Mouse (Mus musculus) lung, embryonic 16.5 days (tissue): Measurements from ENCODE around the gene Rab40b. TPM values are rescaled to one million over a fixed set of nuclear protein-coding genes. Genes with fewer than 3 reads are reported as not detected.
"Not testable (repeated sequence)": the region's sequence is repeated elsewhere in the genome, so short reads cannot be mapped to it uniquely, and the experiment has no call there.

Experiments
- ATAC-seq: fragments of 200-750 bp; cut with Nextera tagmentation; 2 replicates; pipeline ENCODE4 v1.8.0; 2017; ENCODE audit warnings: low read depth, mild to moderate bottlenecking, moderate library complexity
- H3K27ac ChIP-seq: fragments of 300-500 bp; sonication (generic); 2 replicates; pipeline ENCODE4 v1.5.1; 2014; ENCODE audit warnings: mild to moderate bottlenecking, control low read depth, low read length
- H3K27me3 ChIP-seq: fragments of 300-500 bp; sonication (generic); 2 replicates; pipeline ENCODE4 v1.6.1; 2014; ENCODE audit warnings: low read depth, low read length, mixed read lengths; ENCODE audit not compliant: control insufficient read depth, insufficient read depth
- H3K36me3 ChIP-seq: fragments of 300-500 bp; sonication (generic); 2 replicates; pipeline ENCODE4 v1.6.1; 2014; ENCODE audit warnings: low read length; ENCODE audit not compliant: control insufficient read depth, insufficient read depth
- H3K4me1 ChIP-seq: fragments of 300-500 bp; sonication (generic); replicated peaks from 2 replicates; pipeline ENCODE4 v1.6.1; 2014; ENCODE audit warnings: low read length, mixed read lengths; ENCODE audit not compliant: control insufficient read depth, insufficient read depth
- H3K4me2 ChIP-seq: fragments of 300-500 bp; sonication (generic); 2 replicates; pipeline ENCODE4 v1.6.1; 2014; ENCODE audit warnings: low read depth, low read length, control low read depth
- H3K4me3 ChIP-seq: fragments of 300-500 bp; sonication (generic); 2 replicates; pipeline ENCODE4 v1.5.1; 2014; ENCODE audit warnings: mild to moderate bottlenecking, low read length, control low read depth
- H3K9ac ChIP-seq: fragments of 300-500 bp; sonication (generic); 2 replicates; pipeline ENCODE4 v1.6.1; 2014; ENCODE audit warnings: low read length, control low read depth
- H3K9me3 ChIP-seq: fragments of 300-500 bp; sonication (generic); 2 replicates; pipeline ENCODE4 v1.6.1; 2016; ENCODE audit warnings: low read length; ENCODE audit not compliant: control insufficient read depth
- WGBS: fragments of 180-500 bp; shearing (Covaris S2); extraction: QIAGEN DNeasy Blood & Tissue Kit; methylation state at CpG from one replicate; pipeline ENCODE4 v1.1.7; 2014; 5-methylcytosine and 5-hydroxymethylcytosine counted together
- polyA plus RNA-seq: library from polyadenylated mRNA; unstranded; fragments of >200 nt; fragmentation: Nextera tagmentation; extraction: Ambion mirVana; gene quantifications from 2 replicates; pipeline ENCODE4 v1.2.1, GENCODE M21; 2015

The Rab40b gene
- polyA plus RNA-seq, 1 experiment from 2014 or later = 6.0 TPM

- H3K9ac ChIP-seq = no peak overlapping the region
- H3K36me3 ChIP-seq = peaks cover 17% of the 10 kb centered on the region
- no peak overlapping the region for H3K4me2 ChIP-seq
- WGBS = 75% methylated on average over 2 of the region's 2 CpGs
- peaks cover 2% of the 10 kb centered on the region for H3K4me1 ChIP-seq
- no peak overlapping the region for H3K4me3 ChIP-seq
- H3K27me3 ChIP-seq = no peaks in the 10 kb centered on the region
- no peak overlapping the region for H3K27ac ChIP-seq
- H3K9me3 ChIP-seq = no peaks in the 10 kb centered on the region
- no peak for ATAC-seq
Observed at GRCm38 (mm10) chr11:121348166-121348565, 39.9 kb downstream of the Rab40b start.

- no peak overlapping the region for H3K4me2 ChIP-seq
- H3K4me3 ChIP-seq = no peak overlapping the region
- 85% methylated on average over 2 of the region's 2 CpGs for WGBS
- peaks cover 17% of the 10 kb centered on the region for H3K36me3 ChIP-seq
- no peaks in the 10 kb centered on the region for H3K27me3 ChIP-seq
- H3K9me3 ChIP-seq = no peaks in the 10 kb centered on the region
- no peak overlapping the region for H3K9ac ChIP-seq
- H3K27ac ChIP-seq = no peak overlapping the region
- H3K4me1 ChIP-seq = no peaks in the 10 kb centered on the region
- ATAC-seq = no peak
Observed at GRCm38 (mm10) chr11:121347036-121347435, 41.0 kb downstream of the Rab40b start.

- not testable (repeated sequence) for H3K27me3 ChIP-seq, ATAC-seq, H3K4me1 ChIP-seq, H3K27ac ChIP-seq, H3K4me3 ChIP-seq, H3K9ac ChIP-seq, H3K9me3 ChIP-seq, H3K4me2 ChIP-seq
- no CpG with 5 or more reads among the region's 1 CpGs for WGBS
- H3K36me3 ChIP-seq = peaks cover 12% of the 10 kb centered on the region
Observed at GRCm38 (mm10) chr11:121342423-121342822, 45.6 kb downstream of the Rab40b start.

- no peaks in the 10 kb centered on the region for H3K9me3 ChIP-seq
- no peak for ATAC-seq
- no peak overlapping the region for H3K4me2 ChIP-seq
- no peaks in the 10 kb centered on the region for H3K27me3 ChIP-seq
- no peak overlapping the region for H3K4me3 ChIP-seq
- H3K27ac ChIP-seq = no peak overlapping the region
- H3K36me3 ChIP-seq = peaks cover 17% of the 10 kb centered on the region
- H3K9ac ChIP-seq = no peak overlapping the region
- H3K4me1 ChIP-seq = no peaks in the 10 kb centered on the region
- 66% methylated on average over 1 of the region's 1 CpGs for WGBS
Observed at GRCm38 (mm10) chr11:121340287-121340686, 47.8 kb downstream of the Rab40b start.

GRCm38 (mm10) chr11:121339647-121340046 is 48.4 kb downstream of the Rab40b start:
- Histone ChIP-seq H3K4me2 (no peak overlapping the region), H3K9ac (no peak overlapping the region), H3K4me1 (no peaks in the 10 kb centered on the region), H3K36me3 (peaks cover 16% of the 10 kb centered on the region), H3K9me3 (no peaks in the 10 kb centered on the region), H3K27me3 (no peaks in the 10 kb centered on the region), H3K27ac (no peak overlapping the region), H3K4me3 (no peak overlapping the region)
- ATAC-seq = no peak
- 84% methylated on average over 1 of the region's 1 CpGs for WGBS

GRCm38 (mm10) chr11:121331641-121332040 is 56.4 kb downstream of the Rab40b start:
- no peaks in the 10 kb centered on the region for H3K9me3 ChIP-seq
- H3K27ac ChIP-seq = no peak overlapping the region
- H3K4me1 ChIP-seq = no peaks in the 10 kb centered on the region
- H3K4me2 ChIP-seq = no peak overlapping the region
- 83% methylated on average over 3 of the region's 3 CpGs for WGBS
- H3K9ac ChIP-seq = no peak overlapping the region
- H3K27me3 ChIP-seq = no peaks in the 10 kb centered on the region
- H3K4me3 ChIP-seq = no peak overlapping the region
- no peak for ATAC-seq
- peaks cover 42% of the 10 kb centered on the region for H3K36me3 ChIP-seq

- Histone ChIP-seq H3K4me2 (no peak overlapping the region), H3K27me3 (no peaks in the 10 kb centered on the region), H3K36me3 (peaks cover 29% of the 10 kb centered on the region), H3K9me3 (no peaks in the 10 kb centered on the region), H3K27ac (no peak overlapping the region), H3K4me3 (no peak overlapping the region), H3K4me1 (no peaks in the 10 kb centered on the region), H3K9ac (no peak overlapping the region)
- ATAC-seq = no peak
Observed at GRCm38 (mm10) chr11:121328619-121329018, 59.4 kb downstream of the Rab40b start.

- Histone ChIP-seq H3K36me3 (peaks cover 29% of the 10 kb centered on the region), H3K4me3 (no peak overlapping the region), H3K4me2 (no peak overlapping the region), H3K4me1 (no peaks in the 10 kb centered on the region), H3K27ac (no peak overlapping the region), H3K9ac (no peak overlapping the region), H3K9me3 (no peaks in the 10 kb centered on the region), H3K27me3 (no peaks in the 10 kb centered on the region)
- WGBS = 96% methylated on average over 9 of the region's 9 CpGs
- ATAC-seq = no peak
Observed at GRCm38 (mm10) chr11:121328206-121328605, 59.8 kb downstream of the Rab40b start.

- 89% methylated on average over 5 of the region's 5 CpGs for WGBS
Observed at GRCm38 (mm10) chr11:121326681-121327080, 61.4 kb downstream of the Rab40b start.

GRCm38 (mm10) chr11:121326034-121326433 is 62.0 kb downstream of the Rab40b start:
- H3K27ac ChIP-seq = no peak overlapping the region
- no peak for ATAC-seq

More at GRCm38 (mm10) chr11:121326681-121327080, 61.4 kb downstream of the Rab40b start:
- no peak for ATAC-seq
- no peak overlapping the region for H3K4me3 ChIP-seq
- no peak overlapping the region for H3K4me2 ChIP-seq
- H3K27ac ChIP-seq = no peak overlapping the region
- H3K9me3 ChIP-seq = no peaks in the 10 kb centered on the region
- H3K27me3 ChIP-seq = no peaks in the 10 kb centered on the region
- H3K4me1 ChIP-seq = no peaks in the 10 kb centered on the region
- peaks cover 29% of the 10 kb centered on the region for H3K36me3 ChIP-seq
- no peak overlapping the region for H3K9ac ChIP-seq

More at GRCm38 (mm10) chr11:121326034-121326433, 62.0 kb downstream of the Rab40b start:
- Histone ChIP-seq H3K4me3 (no peak overlapping the region), H3K36me3 (peaks cover 29% of the 10 kb centered on the region), H3K4me2 (no peak overlapping the region), H3K9ac (no peak overlapping the region), H3K27me3 (no peaks in the 10 kb centered on the region), H3K9me3 (no peaks in the 10 kb centered on the region), H3K4me1 (no peaks in the 10 kb centered on the region)
- 79% methylated on average over 1 of the region's 1 CpGs for WGBS
